Comparison of ENCODE assay signal across 8 mouse cellular contexts in genomic region chr7:141131024-141131820, GRCm38 (mm10). TPM values are rescaled to one million over a fixed set of nuclear protein-coding genes. Genes with fewer than 3 reads are reported as not detected.
DNase-seq lines count a peak whose midpoint lies in the region; ATAC-seq lines count a peak whose summit lies in the region.

No protein-coding gene starts in this region.

- H3K4me2 ChIP-seq in hindbrain, embryonic 11.5 days (replicated peaks; ENCODE audit: low read depth, low read length), result peak overlapping the region; percentile 91

- H3K27ac ChIP-seq in hindbrain, embryonic 11.5 days (ENCODE audit: low read depth, low read length), result no peak overlapping the region

- H3K36me3 ChIP-seq in hindbrain, embryonic 11.5 days (ENCODE audit: control insufficient read depth, insufficient read depth, low read length), result 0 out of 2 replicates have a peak, but pooled peaks cover 2% of the 10 kb centered on the region

- H3K9ac ChIP-seq in hindbrain, embryonic 11.5 days (ENCODE audit: low read depth, low read length), result peak overlapping the region; percentile 93

- H3K4me3 ChIP-seq in hindbrain, embryonic 11.5 days (ENCODE audit: low read depth, low read length), result peak overlapping the region; percentile 82

- H3K9me3 ChIP-seq in hindbrain, embryonic 11.5 days (ENCODE audit: control insufficient read depth, low read length), result no peaks in the 10 kb centered on the region

- H3K4me1 ChIP-seq in hindbrain, embryonic 11.5 days (replicated peaks; ENCODE audit: control insufficient read depth, insufficient read depth, low read length), result peaks cover 9% of the 10 kb centered on the region; the same call in 1 of the 2 replicates

- peak; percentile 99 for ATAC-seq in frontal cortex, adult (ENCODE audit: low TSS enrichment)
- peak; percentile 97 for ATAC-seq in hindbrain, embryonic 11.5 days (ENCODE audit: low FRiP score)

- WGBS in hindbrain, embryonic 11.5 days, result under 1% methylated on average over 54 of the region's 59 CpGs

- DNase-seq in MEL-GATA-1-ER (ENCODE audit: extremely low read depth, low read depth), result peak; percentile 93
- peak; percentile 84 for DNase-seq in cerebellum, adult 8-10 months
- peak; percentile 99 for DNase-seq in hindbrain, embryonic 11.5 days (ENCODE audit: low spot score)
- peak; percentile 85 to 92 for DNase-seq in layer of hippocampus, postnatal 10 days (ENCODE audit: low spot score in 2 of 2)
- DNase-seq in lung, postnatal 10 days, result peak; percentile 93
- DNase-seq in ovary, postnatal 36 days (ENCODE audit: low spot score), result peak; percentile 89
- peak; percentile 88 for DNase-seq in thymus, postnatal 25 days

- no peaks in the 10 kb centered on the region for H3K27me3 ChIP-seq in hindbrain, embryonic 11.5 days (ENCODE audit: control insufficient read depth, insufficient read depth, low read length)

RNA-seq across cellular contexts. Expression of gene Ptdss2, which starts 9.0 kb away (rescaled TPM):
- 65.2 and 73.5 TPM in 2 replicates for polyA plus RNA-seq in hindbrain, embryonic 11.5 days (2014; fragmentation: Nextera tagmentation; extraction: Ambion mirVana)
- total RNA-seq in layer of hippocampus, postnatal 10 days (2021), result 10 to 100 TPM; 47.9 to 68.4 TPM

RNA-seq across cellular contexts. Expression of gene Ano9, which starts 13.6 kb away (rescaled TPM):
- 0.48 and 0.70 TPM in 2 replicates for polyA plus RNA-seq in hindbrain, embryonic 11.5 days (2014; fragmentation: Nextera tagmentation; extraction: Ambion mirVana)
- total RNA-seq in layer of hippocampus, postnatal 10 days (2021), result not detected

RNA-seq across cellular contexts. Expression of gene Sigirr, which starts 30.9 kb away (rescaled TPM):
- polyA plus RNA-seq in hindbrain, embryonic 11.5 days (2014; fragmentation: Nextera tagmentation; extraction: Ambion mirVana), result 1.0 and 2.1 TPM in 2 replicates
- total RNA-seq in layer of hippocampus, postnatal 10 days (2021), result 1 to 10 TPM; 2.1 to 2.5 TPM

RNA-seq across cellular contexts. Expression of gene Rnh1, which starts 41.4 kb away (rescaled TPM):
- polyA plus RNA-seq in hindbrain, embryonic 11.5 days (2014; fragmentation: Nextera tagmentation; extraction: Ambion mirVana), result 59.6 and 64.4 TPM in 2 replicates
- 10 to 100 TPM; 29.7 to 32.4 TPM for total RNA-seq in layer of hippocampus, postnatal 10 days (2021)

RNA-seq across cellular contexts. Expression of gene Pkp3, which starts 53.2 kb away (rescaled TPM):
- polyA plus RNA-seq in hindbrain, embryonic 11.5 days (2014; fragmentation: Nextera tagmentation; extraction: Ambion mirVana), result 2.0 and 2.6 TPM in 2 replicates
- not detected for total RNA-seq in layer of hippocampus, postnatal 10 days (2021)
